Mouse (Mus musculus): Measurements from ENCODE around the gene 1300017J02Rik.

DNA sequence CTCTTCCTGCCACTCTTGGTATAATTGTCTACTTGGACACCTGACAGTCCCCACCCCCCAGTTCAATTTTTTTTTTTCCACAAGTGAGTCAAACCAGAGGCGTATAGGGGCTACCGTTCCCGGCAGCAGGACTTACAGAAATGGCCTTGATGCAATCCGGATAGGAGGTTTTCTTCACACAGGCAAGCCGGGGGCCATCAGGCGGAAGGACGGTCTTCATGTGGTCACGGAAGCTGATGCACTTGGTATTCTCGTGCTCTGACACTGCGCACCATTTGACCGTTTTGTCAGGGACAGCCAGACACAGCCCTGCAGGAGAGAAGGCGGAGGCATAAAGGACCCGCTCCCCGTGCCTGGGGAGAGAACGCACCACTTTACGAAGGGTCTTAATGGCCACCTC, 77.1 kb downstream of the 1300017J02Rik start:
- TF ChIP-seq CTCF (IDR thresholded peaks at IDR 0.05; ENCODE audit: low read depth) (no peak), EP300 (IDR thresholded peaks at IDR 0.05; ENCODE audit: low read depth) (no peak)

Measured in heart, postnatal 0 days (tissue).